Mouse (Mus musculus) intestine, embryonic 14.5 days (tissue): ENCODE results near the gene Smok3a. TPM values are rescaled to one million over a fixed set of nuclear protein-coding genes. Genes with fewer than 3 reads are reported as not detected.
"Not testable (repeated sequence)": the region's sequence is repeated elsewhere in the genome, so short reads cannot be mapped to it uniquely, and the experiment has no call there.

Experiments used
- ATAC-seq: fragments of 200-750 bp; cut with Nextera tagmentation; replicated peaks from 2 replicates; pipeline ENCODE4 v1.8.0; 2017; ENCODE audit warnings: low read depth, moderate number of reproducible peaks, moderate TSS enrichment, moderate library complexity; ENCODE audit not compliant: low FRiP score, low TSS enrichment
- DNase-seq: peaks from one replicate; pipeline ENCODE4 v3.0.0-alpha.2; 2018; ENCODE audit warnings: low spot score
- H3K27ac ChIP-seq: fragments of 300-500 bp; sonication (generic); 2 replicates; pipeline ENCODE4 v1.5.1; 2014; ENCODE audit warnings: low read depth, mild to moderate bottlenecking, control low read depth
- H3K27me3 ChIP-seq: fragments of 300-500 bp; sonication (generic); replicated peaks from 2 replicates; pipeline ENCODE4 v1.6.1; 2014; ENCODE audit warnings: low read length, control low read depth; ENCODE audit not compliant: control insufficient read depth, insufficient read depth
- H3K36me3 ChIP-seq: fragments of 300-500 bp; sonication (generic); 2 replicates; pipeline ENCODE4 v1.6.1; 2014; ENCODE audit warnings: low read length, control low read depth; ENCODE audit not compliant: control insufficient read depth, insufficient read depth
- H3K4me1 ChIP-seq: fragments of 300-500 bp; sonication (generic); replicated peaks from 2 replicates; pipeline ENCODE4 v1.6.1; 2014; ENCODE audit warnings: low read length, control low read depth, mixed read lengths; ENCODE audit not compliant: control insufficient read depth, insufficient read depth
- H3K4me2 ChIP-seq: fragments of 300-500 bp; sonication (generic); 2 replicates; pipeline ENCODE4 v1.6.1; 2014; ENCODE audit warnings: low read length
- H3K4me3 ChIP-seq: fragments of 300-500 bp; sonication (generic); 2 replicates; pipeline ENCODE4 v1.5.1; 2014; ENCODE audit warnings: low read depth, low read length, control low read depth, mixed read lengths
- H3K9ac ChIP-seq: fragments of 300-500 bp; sonication (generic); 2 replicates; pipeline ENCODE4 v1.6.1; 2014; ENCODE audit warnings: mild to moderate bottlenecking, low read length
- H3K9me3 ChIP-seq: fragments of 300-500 bp; sonication (generic); 2 replicates; pipeline ENCODE4 v1.6.1; 2016; ENCODE audit warnings: low read length, control low read depth; ENCODE audit not compliant: control insufficient read depth
- WGBS: fragments of 180-500 bp; shearing (Covaris S2); extraction: QIAGEN DNeasy Blood & Tissue Kit; methylation state at CpG from one replicate; pipeline ENCODE4 v1.1.7; 2014; 5-methylcytosine and 5-hydroxymethylcytosine counted together
- polyA plus RNA-seq: library from polyadenylated mRNA; unstranded; fragments of >200 nt; fragmentation: Nextera tagmentation; extraction: Ambion mirVana; gene quantifications from 2 replicates; pipeline ENCODE4 v1.2.1, GENCODE M21; 2014

Smok3a gene
- polyA plus RNA-seq, 1 experiment from 2014 or later: not detected

GRCm38 (mm10) chr5:138009437-138009836 is 11.6 kb upstream of the Smok3a start:
- H3K4me2 ChIP-seq: no peak overlapping the region
- no peaks in the 10 kb centered on the region for H3K36me3 ChIP-seq
- no peak overlapping the region for H3K27ac ChIP-seq
- no peak overlapping the region for H3K9ac ChIP-seq
- no peak for DNase-seq
- 85% methylated on average over 5 of the region's 5 CpGs for WGBS
- H3K4me3 ChIP-seq: no peak overlapping the region
- ATAC-seq: no peak
- H3K9me3 ChIP-seq: no peaks in the 10 kb centered on the region
- no peaks in the 10 kb centered on the region for H3K27me3 ChIP-seq
- H3K4me1 ChIP-seq: no peaks in the 10 kb centered on the region

DNA sequence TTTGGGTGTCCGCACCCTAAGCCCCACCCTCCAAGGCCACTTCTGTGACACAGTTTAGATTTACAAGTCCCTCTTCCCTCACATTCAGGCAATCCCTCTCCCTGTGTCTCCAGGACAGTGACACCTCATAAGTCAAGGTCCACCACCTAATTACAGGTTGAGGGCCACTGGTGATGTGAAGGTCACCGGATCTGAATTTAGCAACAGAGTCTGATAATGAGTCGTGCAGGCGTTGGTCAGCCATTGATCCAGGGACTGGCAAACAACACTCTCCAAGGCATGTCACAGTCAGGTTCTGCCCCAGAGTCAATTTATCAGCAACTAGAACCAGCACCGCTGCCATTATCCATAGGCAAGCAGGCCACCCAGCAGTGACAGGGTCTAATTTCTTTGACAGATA is 8.7 kb upstream of the Smok3a start:
- Histone ChIP-seq H3K27me3 (no peaks in the 10 kb centered on the region), H3K4me2 (no peak overlapping the region), H3K27ac (no peak overlapping the region), H3K9me3 (no peaks in the 10 kb centered on the region), H3K36me3 (no peaks in the 10 kb centered on the region), H3K9ac (no peak overlapping the region), H3K4me1 (no peaks in the 10 kb centered on the region), H3K4me3 (no peak overlapping the region)
- DNase-seq (no peak), ATAC-seq (no peak)
- WGBS: 86% methylated on average over 5 of the region's 5 CpGs

DNA sequence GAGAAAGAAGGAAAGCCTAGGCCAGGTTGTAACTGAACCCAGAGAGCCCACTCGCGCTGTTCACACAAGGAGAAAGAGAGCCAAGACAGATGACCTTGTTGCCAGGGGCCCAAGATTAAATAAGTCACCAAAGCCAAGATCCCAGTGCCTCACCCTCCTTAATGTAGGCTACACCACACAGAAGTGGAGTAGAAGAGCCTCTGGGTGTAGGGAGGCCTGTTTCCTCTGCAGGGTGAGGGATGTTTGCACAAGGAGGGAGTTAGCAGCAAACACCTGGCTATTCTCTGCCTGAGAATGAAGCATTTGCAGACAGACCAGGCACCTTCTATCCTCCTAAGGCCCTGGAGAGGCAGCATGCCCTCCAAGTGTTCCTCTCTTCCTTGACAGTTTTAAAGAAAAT is 4.5 kb upstream of the Smok3a start:
- no peak overlapping the region for H3K9ac ChIP-seq
- no peaks in the 10 kb centered on the region for H3K36me3 ChIP-seq
- H3K4me2 ChIP-seq: no peak overlapping the region
- WGBS: 62% methylated on average over 2 of the region's 2 CpGs
- peak overlapping the region; percentile 49; the same call in 1 of the 2 replicates for H3K27ac ChIP-seq
- H3K9me3 ChIP-seq: no peaks in the 10 kb centered on the region
- ATAC-seq (no peak), DNase-seq (peak; percentile 55)
- no peaks in the 10 kb centered on the region for H3K27me3 ChIP-seq
- H3K4me3 ChIP-seq: no peak overlapping the region
- no peaks in the 10 kb centered on the region for H3K4me1 ChIP-seq

DNA sequence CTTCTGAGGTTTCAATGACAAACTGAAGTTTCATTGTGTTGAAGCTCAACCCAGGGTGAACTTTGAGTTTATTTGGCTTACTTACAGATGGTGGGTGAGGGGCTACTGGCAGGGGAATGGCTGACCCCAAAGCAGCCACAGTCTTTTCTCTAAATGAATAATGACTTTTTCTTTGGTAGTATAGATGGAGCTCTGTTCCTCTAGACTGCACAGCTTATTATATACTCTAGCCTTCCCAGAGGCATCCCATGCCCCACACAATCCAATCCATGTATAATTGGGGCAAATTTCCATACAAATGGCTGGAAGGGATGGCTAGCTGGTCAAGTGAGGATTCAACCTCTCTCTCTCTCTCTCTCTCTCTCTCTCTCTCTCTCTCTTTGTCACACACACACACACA is 4.1 kb upstream of the Smok3a start:
- H3K9me3 ChIP-seq: no peaks in the 10 kb centered on the region
- no peak overlapping the region for H3K27ac ChIP-seq
- no peak for ATAC-seq
- no peaks in the 10 kb centered on the region for H3K27me3 ChIP-seq
- H3K4me1 ChIP-seq: no peaks in the 10 kb centered on the region
- no peak overlapping the region for H3K4me2 ChIP-seq
- H3K36me3 ChIP-seq: no peaks in the 10 kb centered on the region
- DNase-seq: no peak
- no peak overlapping the region for H3K9ac ChIP-seq
- no peak overlapping the region for H3K4me3 ChIP-seq

DNA sequence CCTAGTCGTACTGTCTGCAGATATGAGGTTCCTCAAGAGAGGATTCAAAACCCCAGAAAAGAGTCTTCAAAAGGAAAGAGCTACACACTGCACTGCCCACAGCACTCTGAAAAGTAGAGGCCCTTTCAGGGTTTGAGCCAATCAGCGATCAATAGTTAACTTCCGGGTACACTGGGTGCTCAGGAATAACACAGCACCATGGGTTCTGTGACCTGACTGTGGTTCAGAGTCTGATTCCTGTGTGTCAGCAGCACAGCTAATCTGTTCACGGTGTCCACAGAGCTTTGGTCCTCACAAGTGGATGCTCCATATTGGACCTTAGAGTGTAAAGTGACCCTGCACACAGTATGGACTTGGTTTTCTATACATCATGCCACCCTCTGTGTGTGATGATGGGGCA is 1.5 kb upstream of the Smok3a start:
- H3K9ac ChIP-seq, H3K36me3 ChIP-seq, H3K27ac ChIP-seq, H3K4me1 ChIP-seq, H3K4me3 ChIP-seq, DNase-seq, H3K9me3 ChIP-seq, ATAC-seq, H3K4me2 ChIP-seq, H3K27me3 ChIP-seq: not testable (repeated sequence)
- WGBS: 90% methylated on average over 3 of the region's 4 CpGs

GRCm38 (mm10) chr5:138052894-138053293 is 31.8 kb downstream of the Smok3a start, which contains the start of gene Smok3c:
Gene Smok3c, plus strand, starts transcription at chr5:138053194.
- H3K9me3 ChIP-seq, H3K4me1 ChIP-seq, H3K36me3 ChIP-seq, H3K27me3 ChIP-seq, H3K27ac ChIP-seq, H3K4me2 ChIP-seq, H3K4me3 ChIP-seq, DNase-seq, ATAC-seq, H3K9ac ChIP-seq: not testable (repeated sequence)
- no CpG with 5 or more reads among the region's 5 CpGs for WGBS

GRCm38 (mm10) chr5:138073803-138074202 is 52.7 kb downstream of the Smok3a start:
- no peak overlapping the region for H3K4me2 ChIP-seq
- DNase-seq (no peak), ATAC-seq (no peak)
- H3K27me3 ChIP-seq: no peaks in the 10 kb centered on the region
- H3K9ac ChIP-seq: no peak overlapping the region
- no peak overlapping the region for H3K4me3 ChIP-seq
- H3K36me3 ChIP-seq: no peaks in the 10 kb centered on the region
- no peaks in the 10 kb centered on the region for H3K4me1 ChIP-seq
- H3K9me3 ChIP-seq: no peaks in the 10 kb centered on the region
- WGBS: 86% methylated on average over 4 of the region's 4 CpGs
- H3K27ac ChIP-seq: no peak overlapping the region

- WGBS: 70% methylated on average over 3 of the region's 3 CpGs
- H3K9ac ChIP-seq: no peak overlapping the region
- H3K27me3 ChIP-seq: no peaks in the 10 kb centered on the region
- H3K4me3 ChIP-seq: no peak overlapping the region
- no peaks in the 10 kb centered on the region for H3K4me1 ChIP-seq
- no peaks in the 10 kb centered on the region for H3K9me3 ChIP-seq
- no peaks in the 10 kb centered on the region for H3K36me3 ChIP-seq
- no peak overlapping the region for H3K27ac ChIP-seq
- no peak for DNase-seq
- no peak for ATAC-seq
- H3K4me2 ChIP-seq: no peak overlapping the region
These were observed 54.6 kb downstream of the Smok3a start for GRCm38 (mm10) chr5:138075684-138076083.

- Histone ChIP-seq H3K27ac (no peak overlapping the region), H3K4me3 (no peak overlapping the region), H3K27me3 (no peaks in the 10 kb centered on the region), H3K36me3 (no peaks in the 10 kb centered on the region), H3K9me3 (no peaks in the 10 kb centered on the region), H3K4me1 (no peaks in the 10 kb centered on the region), H3K4me2 (no peak overlapping the region), H3K9ac (no peak overlapping the region)
- WGBS: 63% methylated on average over 2 of the region's 2 CpGs
- DNase-seq (no peak), ATAC-seq (no peak)
These were observed 55.1 kb downstream of the Smok3a start for GRCm38 (mm10) chr5:138076148-138076547.
